Mouse (Mus musculus): ENCODE measurements at regions not wholly inside any gene's neighbourhood (a gene's known extent, or its start where the extent isn't known, plus 50 kb on each side); places are given as distances from the start of the nearest gene placed in this dataset.
"Not testable (repeated sequence)": the region's sequence is repeated elsewhere in the genome, so short reads cannot be mapped to it uniquely, and the experiment has no call there.

DNA sequence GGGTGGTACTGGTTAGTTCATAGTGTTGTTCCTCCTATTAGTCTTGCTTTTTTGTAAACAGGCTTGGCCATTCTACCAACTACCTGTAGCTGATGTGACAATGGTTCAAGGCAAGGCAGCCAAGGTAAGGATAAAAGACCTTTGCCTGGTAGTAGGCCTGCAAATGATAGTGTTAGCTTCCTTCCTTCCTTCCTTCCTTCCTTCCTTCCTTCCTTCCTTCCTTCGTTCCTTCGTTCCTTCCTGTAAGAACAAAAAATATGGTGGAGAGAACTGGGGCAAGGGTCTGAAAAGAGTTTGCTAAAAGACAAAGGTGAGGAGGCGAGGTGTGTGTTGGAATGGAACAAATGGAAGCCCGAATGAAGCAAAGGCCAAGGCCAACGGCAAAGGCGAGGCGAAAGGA is 84.8 kb upstream of the Ezh2 start:
- not testable (repeated sequence) for DNase-seq (ENCODE audit: low read depth)

DNA sequence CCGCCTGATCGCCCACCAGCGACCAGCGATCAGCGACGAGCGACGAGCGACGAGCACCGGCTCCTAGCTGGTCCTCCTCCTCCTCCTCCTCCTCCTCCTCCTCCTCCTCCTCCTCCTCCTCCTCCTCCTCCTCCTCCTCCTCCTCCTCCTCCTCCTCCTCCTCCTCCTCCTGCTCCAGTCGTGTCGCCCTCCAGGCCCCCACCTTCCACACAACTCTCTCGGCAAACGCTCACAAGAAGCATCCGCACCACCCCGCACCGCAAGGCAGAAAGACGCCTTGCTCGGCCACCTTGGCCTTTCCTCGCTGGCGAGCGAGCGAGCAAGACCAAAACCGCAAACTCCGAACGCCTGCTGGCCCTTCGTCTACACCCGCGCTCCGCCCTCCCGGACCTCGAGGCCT is 77.6 kb upstream of the Ezh2 start:
- DNase-seq (ENCODE audit: low read depth), result not testable (repeated sequence)

DNA sequence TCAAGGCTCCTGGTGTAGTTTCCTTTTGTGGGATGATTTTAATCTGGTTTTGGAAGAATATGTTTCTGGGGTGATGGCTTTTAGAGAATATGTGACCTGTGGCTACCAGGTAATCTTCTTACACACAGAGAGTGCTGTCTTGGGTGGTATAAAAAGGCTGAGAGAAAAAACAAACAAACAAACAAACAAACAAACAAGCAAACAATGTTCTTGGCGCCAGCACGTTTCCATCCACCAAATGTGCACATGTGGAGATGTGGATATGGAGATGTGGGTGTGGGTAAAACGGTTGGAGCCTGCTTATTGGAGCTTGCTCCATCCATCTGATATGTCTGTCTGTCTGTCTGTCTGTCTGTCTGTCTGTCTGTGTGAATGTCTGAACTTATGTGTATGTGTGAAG is 57.7 kb upstream of the Ezh2 start:
- not testable (repeated sequence) for DNase-seq (ENCODE audit: low read depth)

DNA sequence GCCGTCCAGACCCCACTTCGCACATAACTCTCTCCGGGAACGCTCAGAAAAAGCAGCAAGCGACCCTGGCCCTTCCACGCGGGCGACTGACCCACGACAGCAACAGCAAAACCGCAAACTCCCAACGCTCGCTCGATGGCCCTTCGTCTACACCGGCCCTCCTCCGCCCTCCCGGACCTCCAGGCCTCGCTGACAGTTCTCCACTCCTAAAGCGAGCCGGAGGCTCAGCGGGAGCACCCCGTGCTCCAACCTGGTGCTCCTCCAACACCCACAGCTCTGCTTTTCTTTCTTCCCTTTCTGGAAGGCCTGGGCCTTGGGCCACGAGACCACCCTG is 56.2 kb upstream of the Ezh2 start:
- DNase-seq (ENCODE audit: low read depth), result not testable (repeated sequence)

GRCm38 (mm10) chr6:47650463-47651384 is 55.6 kb upstream of the Ezh2 start:
- DNase-seq (ENCODE audit: low read depth), result peak; percentile 97
- peak; percentile 6; the same call in 1 of the 2 replicates for TF ChIP-seq POLR2A (IDR thresholded peaks at IDR 0.05; ENCODE audit: borderline replicate concordance, extremely low read depth, insufficient read depth, insufficient read length, poor library complexity, severe bottlenecking)
- peak; percentile 89 for TF ChIP-seq CTCF (IDR thresholded peaks at IDR 0.05; ENCODE audit: borderline replicate concordance, extremely low read depth, insufficient read depth, insufficient read length)

DNA sequence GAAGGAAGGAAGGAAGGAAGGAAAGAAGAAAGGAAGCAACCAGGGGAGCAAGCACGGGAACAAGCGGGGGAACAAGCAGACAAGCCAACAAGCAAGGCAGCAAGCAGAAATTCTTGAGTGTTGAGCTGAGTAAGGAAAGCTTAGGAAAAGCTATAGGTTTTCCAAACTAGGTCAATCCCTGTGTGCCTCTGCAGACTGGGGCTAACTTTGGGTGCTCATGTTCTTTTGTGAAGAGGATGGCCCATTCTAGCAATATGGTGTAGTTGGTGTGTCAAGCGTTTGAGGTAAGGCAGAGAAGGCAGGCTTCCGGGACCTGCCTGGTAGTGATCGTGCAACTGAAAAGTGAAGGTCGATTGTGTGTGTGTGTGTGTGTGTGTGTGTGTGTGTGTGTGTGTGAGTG is 54.8 kb upstream of the Ezh2 start:
- TF ChIP-seq CTCF (IDR thresholded peaks at IDR 0.05; ENCODE audit: borderline replicate concordance, extremely low read depth, insufficient read depth, insufficient read length), result no peak
- no peak for TF ChIP-seq POLR2A (IDR thresholded peaks at IDR 0.05; ENCODE audit: borderline replicate concordance, extremely low read depth, insufficient read depth, insufficient read length, poor library complexity, severe bottlenecking)
- no peak for DNase-seq (ENCODE audit: low read depth)

GRCm38 (mm10) chr6:47649451-47649931 is 54.4 kb upstream of the Ezh2 start:
- DNase-seq (ENCODE audit: low read depth), result no peak
- TF ChIP-seq POLR2A (IDR thresholded peaks at IDR 0.05; ENCODE audit: borderline replicate concordance, extremely low read depth, insufficient read depth, insufficient read length, poor library complexity, severe bottlenecking), result no peak
- TF ChIP-seq CTCF (IDR thresholded peaks at IDR 0.05; ENCODE audit: borderline replicate concordance, extremely low read depth, insufficient read depth, insufficient read length), result no peak

DNA sequence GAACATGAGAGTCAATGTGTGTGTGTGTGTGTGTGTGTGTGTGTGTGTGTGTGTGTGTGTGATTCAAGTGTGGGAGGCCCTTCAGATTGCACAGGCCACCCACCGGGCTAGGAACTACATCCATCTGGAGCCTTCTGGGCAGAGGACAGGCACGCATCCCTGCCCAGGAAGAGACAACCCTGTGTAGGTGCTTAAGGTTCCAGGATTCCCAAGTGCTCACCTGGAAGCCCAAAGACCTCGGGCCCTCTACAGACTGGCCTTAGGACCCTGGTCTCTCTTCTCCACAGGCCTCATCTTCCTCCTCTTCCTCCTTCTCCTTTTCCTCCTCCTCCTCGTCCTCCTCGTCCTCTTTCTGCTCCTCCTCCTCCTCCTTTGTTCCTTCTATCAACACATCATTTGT is 53.8 kb upstream of the Ezh2 start:
- no peak for DNase-seq (ENCODE audit: low read depth)
- TF ChIP-seq POLR2A (IDR thresholded peaks at IDR 0.05; ENCODE audit: borderline replicate concordance, extremely low read depth, insufficient read depth, insufficient read length, poor library complexity, severe bottlenecking) (no peak), CTCF (IDR thresholded peaks at IDR 0.05; ENCODE audit: borderline replicate concordance, extremely low read depth, insufficient read depth, insufficient read length) (no peak)

DNA sequence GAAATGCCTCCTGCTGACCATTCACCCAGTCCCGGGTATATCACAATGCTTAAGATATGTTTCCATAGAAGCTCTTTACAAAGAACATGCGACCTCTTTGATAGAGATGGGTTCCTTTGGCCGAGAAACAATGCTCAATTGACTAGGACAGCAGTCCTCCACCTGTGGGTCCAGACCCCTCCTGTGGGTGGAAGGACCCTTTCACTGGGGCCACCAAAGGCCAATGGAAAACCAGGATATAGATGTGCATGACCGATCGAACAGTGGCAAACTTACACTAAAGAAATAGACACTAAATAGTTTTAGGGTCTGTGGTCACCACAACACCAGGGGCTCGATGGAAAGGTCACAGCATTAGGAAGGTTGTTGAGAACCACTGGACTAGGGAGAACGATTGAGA is 53.2 kb upstream of the Ezh2 start:
- TF ChIP-seq CTCF (IDR thresholded peaks at IDR 0.05; ENCODE audit: borderline replicate concordance, extremely low read depth, insufficient read depth, insufficient read length), result no peak
- no peak for TF ChIP-seq POLR2A (IDR thresholded peaks at IDR 0.05; ENCODE audit: borderline replicate concordance, extremely low read depth, insufficient read depth, insufficient read length, poor library complexity, severe bottlenecking)
- DNase-seq (ENCODE audit: low read depth), result no peak

- DNase-seq (ENCODE audit: low read depth), result no peak
- TF ChIP-seq CTCF (IDR thresholded peaks at IDR 0.05; ENCODE audit: borderline replicate concordance, extremely low read depth, insufficient read depth, insufficient read length) (no peak), POLR2A (IDR thresholded peaks at IDR 0.05; ENCODE audit: borderline replicate concordance, extremely low read depth, insufficient read depth, insufficient read length, poor library complexity, severe bottlenecking) (no peak)
Measured at GRCm38 (mm10) chr6:47647876-47648275, 52.7 kb upstream of the Ezh2 start.

DNA sequence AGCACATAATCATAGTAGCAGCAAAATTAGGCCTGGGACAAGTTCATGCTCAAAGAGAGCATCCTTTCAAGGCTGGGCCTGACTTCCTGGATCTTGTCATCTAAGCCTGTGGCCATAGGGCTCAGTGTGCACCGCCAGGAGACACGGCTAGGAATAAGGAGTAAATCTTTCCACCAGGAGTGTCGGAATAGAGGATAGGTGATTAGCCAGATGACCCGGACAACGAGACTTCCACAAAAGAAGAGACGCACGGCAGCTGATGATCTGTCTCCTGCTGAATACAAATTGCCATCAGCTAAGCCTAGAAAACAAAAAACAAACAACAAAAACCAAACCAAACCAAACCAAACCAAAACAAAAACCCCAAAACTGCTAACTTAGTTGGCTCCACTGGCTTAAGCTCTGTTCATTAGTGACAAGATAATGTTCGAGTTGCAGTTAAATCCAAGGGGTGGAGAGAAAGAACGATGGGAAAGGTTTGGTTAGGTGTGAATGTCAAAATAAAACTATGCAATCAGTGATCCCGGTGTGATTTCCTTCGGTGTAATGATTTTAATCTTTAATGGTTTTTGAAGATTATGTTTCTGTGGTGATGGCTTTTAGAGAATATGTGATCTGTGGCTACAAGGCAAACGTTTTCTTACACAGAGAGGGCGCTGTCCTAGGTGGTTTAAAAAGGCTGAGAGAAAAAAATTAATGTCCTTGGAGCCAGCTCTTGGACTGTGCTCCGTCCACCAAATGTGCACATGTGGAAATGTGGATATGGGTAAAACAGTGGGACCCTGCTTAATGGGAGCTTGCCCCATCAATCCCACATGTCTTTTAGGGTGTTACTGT is 51.8 kb upstream of the Ezh2 start:
- no peak for DNase-seq (ENCODE audit: low read depth)

DNA sequence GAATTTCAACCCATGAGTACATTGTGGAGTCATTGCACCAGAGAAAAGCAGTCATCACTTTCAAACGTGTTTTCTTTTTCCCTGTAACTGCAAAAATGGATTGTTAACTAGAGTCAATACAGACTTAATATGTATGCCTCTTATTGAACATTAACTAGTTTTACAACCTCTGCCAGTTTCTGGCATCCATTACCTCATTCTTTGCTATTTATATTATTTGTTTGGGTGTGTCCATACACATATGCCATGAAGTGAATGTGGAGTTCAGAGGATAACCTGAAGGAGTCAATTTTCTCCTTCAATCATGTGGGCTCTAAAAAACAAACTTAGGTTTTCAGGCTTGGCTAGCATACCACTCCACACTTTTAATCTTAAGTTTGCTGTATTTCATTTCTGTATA is 50.9 kb upstream of the Ezh2 start:
- no peak for DNase-seq (ENCODE audit: low read depth)
- TF ChIP-seq CTCF (IDR thresholded peaks at IDR 0.05; ENCODE audit: borderline replicate concordance, extremely low read depth, insufficient read depth, insufficient read length) (no peak), POLR2A (IDR thresholded peaks at IDR 0.05; ENCODE audit: borderline replicate concordance, extremely low read depth, insufficient read depth, insufficient read length, poor library complexity, severe bottlenecking) (no peak)

More for the DNA sequence above, 51.8 kb upstream of the Ezh2 start:
- no peak for TF ChIP-seq CTCF (IDR thresholded peaks at IDR 0.05; ENCODE audit: borderline replicate concordance, extremely low read depth, insufficient read depth, insufficient read length)
- TF ChIP-seq POLR2A (IDR thresholded peaks at IDR 0.05; ENCODE audit: borderline replicate concordance, extremely low read depth, insufficient read depth, insufficient read length, poor library complexity, severe bottlenecking), result no peak

Measured in brain, embryonic 14.5 days (tissue).